Mouse (Mus musculus): ENCODE results near the gene 2010111I01Rik.

2010111I01Rik gene

GRCm38 (mm10) chr13:63151028-63151738, 186.5 kb downstream of the 2010111I01Rik start:
- no peak for DNase-seq (ENCODE audit: low spot score in 2 of 2)

DNA sequence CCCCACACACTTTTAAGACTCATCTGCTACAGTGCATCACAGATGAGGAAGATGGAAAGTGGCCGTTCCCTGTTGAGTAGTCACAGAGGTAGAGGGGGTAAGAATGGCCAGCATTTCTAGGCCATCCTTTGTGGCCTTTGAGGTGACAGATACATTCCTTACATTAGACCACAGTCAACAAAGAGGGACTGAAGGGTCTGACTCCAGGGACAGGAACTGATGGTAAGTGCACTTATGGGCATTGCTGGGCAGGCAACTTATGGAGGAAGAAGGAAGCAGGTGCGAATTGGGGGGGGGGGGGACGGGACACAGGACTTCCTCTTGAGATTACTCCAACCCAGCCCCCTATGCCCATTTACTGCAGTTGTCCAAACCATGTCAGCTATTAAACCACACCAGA, 187.8 kb downstream of the 2010111I01Rik start:
- DNase-seq (ENCODE audit: low spot score in 2 of 2), result no peak

DNA sequence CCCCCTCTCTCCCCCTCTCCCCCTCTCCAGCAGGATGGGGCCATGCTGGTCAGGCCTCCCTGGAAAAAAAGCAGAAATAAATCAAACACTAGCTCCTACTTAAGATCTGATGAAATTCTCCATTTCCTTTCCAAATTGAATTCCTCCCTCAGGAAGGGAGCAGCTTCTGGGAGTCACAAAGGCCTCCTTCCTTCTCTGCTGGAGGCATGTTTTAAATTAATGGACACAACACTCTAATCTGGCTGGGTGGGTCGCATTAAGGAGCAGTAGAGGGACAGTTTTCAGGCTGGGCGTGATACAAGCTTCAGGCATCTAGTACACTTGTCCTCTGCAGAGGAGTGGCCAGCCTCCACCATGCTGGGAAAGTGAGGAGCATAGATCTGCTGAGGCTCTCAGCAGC, 188.7 kb downstream of the 2010111I01Rik start:
- no peak for DNase-seq (ENCODE audit: low spot score in 2 of 2)

DNA sequence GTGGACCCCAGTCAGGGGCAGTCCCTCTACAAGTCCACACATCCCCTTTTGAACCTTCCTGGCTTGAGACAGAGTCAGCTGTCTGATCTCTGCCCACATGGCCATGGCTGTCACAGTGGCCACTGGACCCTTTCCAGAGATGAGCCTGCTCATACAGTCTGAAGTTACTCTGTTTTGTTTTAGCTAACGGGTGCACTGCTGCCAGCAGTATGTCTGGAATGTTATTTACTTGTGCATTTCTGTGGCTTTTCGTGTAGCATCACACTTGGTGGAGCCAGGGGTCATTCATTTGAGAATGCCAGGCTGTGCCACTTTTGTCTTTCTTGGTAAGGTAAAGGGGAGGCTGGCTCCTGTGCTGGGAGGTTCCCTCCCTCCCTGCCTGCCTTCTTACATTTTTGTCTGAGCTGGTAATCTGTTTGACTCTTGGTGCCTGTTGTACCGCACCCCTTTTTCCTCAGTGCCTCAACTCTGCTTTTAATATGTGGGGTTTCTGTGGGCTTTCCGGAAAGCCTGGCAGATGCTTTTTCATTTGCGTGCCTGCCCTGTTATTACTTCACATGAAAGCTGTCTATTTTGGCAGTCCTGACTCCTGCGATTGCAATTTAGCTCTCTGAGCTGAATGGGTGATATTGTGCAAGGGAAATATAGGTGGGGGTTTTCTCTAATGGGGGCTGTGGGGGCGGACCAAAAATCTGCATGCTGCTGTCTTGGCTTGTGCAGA, 190.3 kb downstream of the 2010111I01Rik start:
- DNase-seq (ENCODE audit: low spot score in 2 of 2), result peak; percentile 60 to 72

DNA sequence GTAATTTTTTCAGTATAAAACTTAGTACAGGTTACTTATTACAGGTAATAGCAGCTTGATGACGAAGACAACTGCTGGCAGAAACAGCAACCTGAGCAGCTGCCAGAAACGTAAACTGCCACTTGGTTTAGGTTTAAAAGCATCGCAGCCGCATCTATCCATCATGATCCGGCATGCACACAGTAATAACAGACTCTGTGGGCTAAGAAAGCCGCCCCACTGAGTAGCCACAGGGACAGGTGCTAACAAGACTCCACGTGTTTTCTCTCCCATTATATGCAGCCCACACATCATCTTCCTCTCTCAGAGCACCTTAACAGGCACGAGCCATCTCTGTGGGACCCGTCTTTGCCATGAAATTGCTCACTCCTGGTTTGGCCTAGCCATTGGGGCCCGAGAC, 191.6 kb downstream of the 2010111I01Rik start:
- no peak for DNase-seq (ENCODE audit: low spot score in 2 of 2)

DNA sequence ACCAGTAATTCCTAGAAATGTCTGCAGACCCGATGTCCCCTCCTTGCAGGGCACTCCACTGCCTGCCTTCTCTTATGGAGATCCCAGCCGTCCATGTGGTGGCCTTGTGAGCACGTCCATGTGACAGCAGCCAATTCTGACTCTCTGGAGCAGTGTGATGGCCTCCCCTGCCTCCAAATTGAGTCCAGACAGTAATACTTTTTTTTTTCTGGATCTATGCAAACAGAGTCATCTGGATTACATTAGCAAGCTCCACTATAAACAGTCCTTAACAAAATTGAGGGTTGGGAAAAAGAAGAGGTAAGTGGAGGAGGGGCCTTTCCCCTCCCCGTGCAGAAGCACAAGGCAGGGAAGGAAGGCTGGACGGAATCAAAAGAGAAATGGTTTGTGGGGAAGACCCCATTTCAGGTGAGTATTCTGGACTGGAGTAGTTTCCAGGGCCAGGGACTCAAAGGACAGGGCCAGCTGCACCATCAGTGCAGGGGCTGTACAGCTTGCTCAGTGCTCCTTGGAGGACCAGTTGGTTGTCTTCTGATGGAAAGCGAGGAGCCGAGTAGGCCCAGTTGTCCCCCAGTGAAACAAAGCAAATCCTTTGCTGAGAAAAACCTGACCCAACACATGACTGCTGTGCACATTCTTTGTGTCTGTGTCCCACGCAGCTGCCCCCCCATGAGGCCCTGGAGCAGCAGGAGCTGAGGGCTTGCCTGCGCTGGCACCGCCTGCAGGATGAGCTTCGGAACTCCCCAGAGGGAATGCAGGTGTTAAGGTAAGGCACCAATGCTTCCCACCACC, 205.8 kb downstream of the 2010111I01Rik start:
- DNase-seq (ENCODE audit: low spot score in 2 of 2), result no peak

DNA sequence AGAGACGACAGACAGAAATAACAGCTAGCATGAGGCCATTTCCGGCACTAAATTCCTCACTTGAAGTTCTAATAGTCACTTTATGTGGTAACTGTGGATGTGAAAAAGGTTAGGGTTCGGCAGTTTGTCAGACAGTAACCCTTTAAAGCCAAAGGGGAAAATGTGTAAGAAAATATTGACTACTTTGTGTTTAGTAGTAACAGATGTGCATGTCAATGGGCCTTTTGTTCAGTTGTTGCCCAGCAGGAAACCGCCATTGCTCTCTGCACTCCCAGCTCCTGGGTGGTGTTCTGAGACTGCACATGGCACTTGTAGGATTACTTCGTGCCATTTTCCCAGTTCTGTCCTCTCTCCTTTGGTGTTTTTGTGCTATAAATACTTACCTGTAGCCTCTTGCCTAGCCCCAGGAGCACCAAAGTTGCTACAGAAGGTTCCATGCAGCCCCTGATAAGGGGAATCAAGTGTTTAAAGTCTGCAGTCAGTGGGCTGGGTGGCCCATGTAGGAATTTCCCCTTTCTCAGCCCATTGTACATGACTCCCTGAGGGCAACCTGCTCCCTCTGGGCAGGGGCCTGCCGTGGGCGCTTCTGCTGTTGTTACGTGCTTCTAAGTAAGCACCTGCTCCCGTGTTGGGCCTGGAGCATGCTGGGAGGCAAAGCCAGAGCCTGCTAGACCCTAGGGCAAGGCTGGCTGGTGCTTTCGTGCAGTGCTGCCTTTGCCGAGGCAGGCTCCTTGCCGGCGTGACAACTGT, 206.8 kb downstream of the 2010111I01Rik start:
- no peak for DNase-seq (ENCODE audit: low spot score in 2 of 2)

GRCm38 (mm10) chr13:63172097-63172445, 207.4 kb downstream of the 2010111I01Rik start:
- no peak for DNase-seq (ENCODE audit: low spot score in 2 of 2)

- DNase-seq (ENCODE audit: low spot score in 2 of 2), result peak in 1 of 2 experiments; percentile 36
Measured at GRCm38 (mm10) chr13:63174252-63175020, 209.7 kb downstream of the 2010111I01Rik start.

DNA sequence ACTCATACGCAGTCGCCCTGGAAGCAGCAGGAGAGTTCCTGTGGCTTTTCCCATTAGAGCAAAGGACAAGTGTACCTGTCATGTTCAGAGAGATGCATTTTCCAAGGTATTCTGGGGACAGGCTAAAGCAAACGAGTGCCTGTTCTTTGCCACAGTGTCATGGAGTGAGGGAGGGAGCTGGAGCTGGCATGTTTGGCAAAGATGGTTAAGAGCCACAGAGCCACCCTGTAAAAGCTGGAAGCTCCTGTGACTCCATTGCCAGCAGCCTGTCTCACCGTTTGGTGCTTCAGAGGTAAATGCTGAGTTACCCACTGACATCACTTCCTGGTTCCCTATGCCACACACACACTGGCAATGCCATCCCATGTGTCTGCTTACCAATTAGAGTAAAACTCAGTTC, 211.4 kb downstream of the 2010111I01Rik start:
- no peak for DNase-seq (ENCODE audit: low spot score in 2 of 2)

DNA sequence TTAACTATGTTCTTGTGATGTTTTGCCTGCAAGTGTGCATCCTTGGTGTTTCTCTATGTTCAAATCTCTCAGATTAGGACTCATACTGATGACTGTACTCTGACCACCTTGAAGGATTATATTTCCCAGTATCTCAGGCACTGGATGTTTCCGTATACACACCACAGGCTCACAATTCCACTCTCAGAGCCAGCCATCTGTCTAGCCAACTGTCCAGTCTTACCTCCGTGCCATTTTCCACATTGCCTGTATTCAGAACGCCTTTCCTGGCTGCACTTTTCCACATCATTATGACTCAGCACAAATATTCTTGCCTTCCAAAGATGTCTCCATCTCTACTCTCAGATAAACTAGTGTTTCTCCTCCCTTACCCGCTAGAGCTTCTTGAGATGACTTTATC, 212.5 kb downstream of the 2010111I01Rik start:
- no peak for DNase-seq (ENCODE audit: low spot score in 2 of 2)

- DNase-seq (ENCODE audit: low spot score in 2 of 2), result no peak
Measured at GRCm38 (mm10) chr13:63180641-63181235, 216.0 kb downstream of the 2010111I01Rik start.

DNA sequence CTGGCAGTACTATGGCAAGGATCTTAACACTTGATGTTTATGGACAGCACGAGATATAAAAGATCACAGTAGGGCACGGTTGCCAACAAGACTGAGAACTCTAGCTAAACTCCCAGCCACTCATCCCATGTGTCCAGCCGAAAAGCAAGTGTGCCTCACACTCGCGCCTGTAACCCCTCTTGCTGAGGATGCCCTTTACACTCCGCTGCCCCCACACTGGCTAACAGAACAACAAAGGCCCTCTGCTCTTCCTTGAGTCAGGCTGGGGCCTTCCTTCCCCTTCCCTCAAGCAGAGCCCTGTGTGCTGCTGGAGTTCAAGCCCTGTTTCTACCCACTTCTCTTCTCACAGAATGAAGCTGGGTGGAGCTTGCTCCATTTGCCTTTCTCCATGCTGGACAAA, 220.3 kb downstream of the 2010111I01Rik start:
- DNase-seq (ENCODE audit: low spot score in 2 of 2), result no peak

- DNase-seq (ENCODE audit: low spot score in 2 of 2), result no peak
Measured at GRCm38 (mm10) chr13:63186217-63186616, 221.5 kb downstream of the 2010111I01Rik start.

GRCm38 (mm10) chr13:63186642-63187041, 221.9 kb downstream of the 2010111I01Rik start:
- no peak for DNase-seq (ENCODE audit: low spot score in 2 of 2)

- DNase-seq (ENCODE audit: low spot score in 2 of 2), result no peak
Measured at GRCm38 (mm10) chr13:63187145-63188143, 222.8 kb downstream of the 2010111I01Rik start.

GRCm38 (mm10) chr13:63188306-63188705, 223.6 kb downstream of the 2010111I01Rik start:
- peak; percentile 60 to 65 for DNase-seq (ENCODE audit: low spot score in 2 of 2)

DNA sequence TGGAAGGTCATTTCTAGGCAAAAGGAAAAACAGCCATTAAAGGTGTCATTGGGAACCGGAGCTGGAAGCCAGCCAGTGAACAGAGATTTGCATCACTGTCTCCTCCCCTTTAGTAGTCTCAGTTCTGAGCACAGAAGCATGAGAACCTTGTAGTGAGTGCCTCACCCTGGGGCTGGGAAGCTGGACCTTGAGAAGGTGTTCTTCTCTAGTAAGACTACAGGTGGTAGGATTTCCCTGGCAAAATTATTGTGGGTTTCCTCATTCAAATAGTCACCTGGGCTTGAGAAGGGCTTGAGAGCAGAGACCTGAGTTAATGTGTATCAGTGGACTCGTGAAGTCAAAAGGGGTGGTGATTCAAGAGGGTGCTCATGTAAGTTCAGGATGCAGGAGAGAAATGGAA, 224.1 kb downstream of the 2010111I01Rik start:
- no peak for DNase-seq (ENCODE audit: low spot score in 2 of 2)

- no peak for DNase-seq (ENCODE audit: low spot score in 2 of 2)
Measured at GRCm38 (mm10) chr13:63193423-63193822, 228.7 kb downstream of the 2010111I01Rik start.

Data from right cerebral cortex, postnatal 10 days (tissue).